Mouse (Mus musculus): Measurements from ENCODE around the gene Pirt. TPM values are rescaled to one million over a fixed set of nuclear protein-coding genes. Genes with fewer than 3 reads are reported as not detected.

Gene Pirt
- polyA plus RNA-seq, 1 experiment = 0.98 TPM

DNA sequence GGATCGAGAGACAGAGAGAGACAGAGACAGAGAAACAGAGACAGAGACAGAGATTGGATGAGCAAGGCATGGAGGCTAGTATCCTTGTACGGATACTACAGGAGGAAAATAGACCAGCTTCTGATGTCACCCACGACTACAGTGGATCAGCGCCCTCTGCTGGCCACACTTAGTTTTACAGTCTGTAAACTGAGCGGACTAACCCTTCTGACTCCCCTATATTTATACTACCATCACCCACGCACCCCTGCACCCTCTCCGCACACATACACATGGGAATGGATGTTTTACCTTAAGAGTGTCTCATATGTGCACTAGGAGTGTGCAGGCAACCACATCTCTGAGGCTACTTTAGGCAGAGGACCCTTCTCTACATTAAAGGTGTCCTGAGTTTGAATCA is 12.4 kb upstream of the Pirt start:
- peak; percentile 69; the same call in 1 of the 2 replicates for TF ChIP-seq CTCF (IDR thresholded peaks at IDR 0.05; ENCODE audit: extremely low read depth, insufficient read length, insufficient replicate concordance, low read depth, low read length)
- no peak for TF ChIP-seq POLR2A (IDR thresholded peaks at IDR 0.05; ENCODE audit: low read depth, low read length)
- no peak overlapping the region for H3K27ac ChIP-seq (ENCODE audit: insufficient read depth, low read depth, low read length)
- no peaks in the 10 kb centered on the region for H3K36me3 ChIP-seq (ENCODE audit: control insufficient read depth, insufficient read depth, low read length)
- H3K27me3 ChIP-seq (ENCODE audit: control insufficient read depth, insufficient read depth, low read length) = no peaks in the 10 kb centered on the region
- WGBS = 16% methylated on average over 7 of the region's 7 CpGs
- no peak overlapping the region for H3K4me3 ChIP-seq (ENCODE audit: low read depth, low read length)
- no peaks in the 10 kb centered on the region for H3K4me1 ChIP-seq (ENCODE audit: control insufficient read depth, insufficient read depth, insufficient read length, low read length)

DNA sequence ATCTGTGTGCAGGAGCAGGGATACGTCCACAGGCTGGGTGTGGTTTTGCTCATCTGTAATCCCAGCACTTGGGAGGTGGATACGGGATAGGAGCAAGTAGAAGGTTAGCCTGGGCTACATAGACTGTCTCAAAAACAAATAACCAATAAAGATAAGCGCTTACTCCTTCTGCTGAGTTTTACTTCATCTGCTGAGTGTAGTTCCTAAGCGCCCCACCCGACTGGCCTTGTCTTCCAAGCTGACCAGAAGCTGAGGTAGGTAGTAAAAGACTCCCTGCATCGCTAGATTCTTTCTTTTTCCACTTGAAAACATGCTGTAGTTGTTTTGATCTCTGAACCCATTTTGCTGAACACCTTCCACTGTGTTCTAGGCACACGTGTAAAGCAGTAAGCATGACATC is 9.0 kb upstream of the Pirt start:
- no peak for TF ChIP-seq POLR2A (IDR thresholded peaks at IDR 0.05; ENCODE audit: low read depth, low read length)
- TF ChIP-seq CTCF (IDR thresholded peaks at IDR 0.05; ENCODE audit: extremely low read depth, insufficient read length, insufficient replicate concordance, low read depth, low read length) = no peak
- WGBS = 73% methylated on average over 7 of the region's 7 CpGs

DNA sequence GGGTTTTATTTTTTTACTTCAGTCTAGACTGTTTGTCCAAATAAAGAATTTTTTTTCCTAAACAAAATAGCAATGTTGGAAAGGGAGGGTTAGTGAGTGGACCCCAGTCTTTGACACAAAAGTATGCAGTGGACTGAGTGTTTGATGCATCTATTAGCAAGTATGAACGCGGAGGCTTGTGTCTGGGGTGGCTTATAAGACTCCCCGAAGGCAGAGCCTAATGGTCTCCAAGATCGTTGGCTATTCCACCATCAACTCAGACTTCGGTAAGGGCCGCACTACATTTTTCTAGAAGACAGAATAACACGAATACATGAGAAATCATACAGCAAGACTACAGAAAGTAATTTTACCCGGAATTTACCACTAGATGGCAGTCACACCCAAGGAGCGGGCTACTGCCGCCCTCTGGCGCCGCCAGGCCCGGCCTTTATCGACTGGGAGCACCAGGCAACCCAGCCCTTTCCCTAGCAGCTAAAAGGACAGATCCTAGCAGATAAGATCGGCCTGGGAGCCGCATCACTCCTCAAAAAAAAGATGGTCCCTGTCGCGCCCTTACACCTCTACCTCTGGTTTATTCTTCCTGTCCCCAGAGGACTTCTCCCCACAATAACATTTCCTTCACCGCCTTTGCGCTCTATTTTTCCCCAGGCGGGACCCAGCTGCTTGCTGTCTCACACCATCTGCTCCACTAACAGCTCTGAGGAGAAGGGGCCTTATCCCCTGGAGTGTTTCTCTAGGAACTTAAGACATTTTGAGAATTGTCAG is 6.0 kb upstream of the Pirt start:
- no peak for TF ChIP-seq POLR2A (IDR thresholded peaks at IDR 0.05; ENCODE audit: low read depth, low read length)
- peak; percentile 96 for TF ChIP-seq CTCF (IDR thresholded peaks at IDR 0.05; ENCODE audit: extremely low read depth, insufficient read length, insufficient replicate concordance, low read depth, low read length)
- Histone ChIP-seq H3K27me3 (ENCODE audit: control insufficient read depth, insufficient read depth, low read length) (no peaks in the 10 kb centered on the region), H3K27ac (ENCODE audit: insufficient read depth, low read depth, low read length) (no peak overlapping the region), H3K36me3 (ENCODE audit: control insufficient read depth, insufficient read depth, low read length) (no peaks in the 10 kb centered on the region), H3K4me3 (ENCODE audit: low read depth, low read length) (no peak overlapping the region), H3K4me1 (ENCODE audit: control insufficient read depth, insufficient read depth, insufficient read length, low read length) (peaks cover 4% of the 10 kb centered on the region; the same call in 1 of the 2 replicates)
- 20% methylated on average over 21 of the region's 21 CpGs for WGBS

More for the DNA sequence above, 9.0 kb upstream of the Pirt start:
- peaks cover 4% of the 10 kb centered on the region; the same call in 1 of the 2 replicates for H3K4me1 ChIP-seq (ENCODE audit: control insufficient read depth, insufficient read depth, insufficient read length, low read length)
- no peak overlapping the region for H3K27ac ChIP-seq (ENCODE audit: insufficient read depth, low read depth, low read length)
- H3K27me3 ChIP-seq (ENCODE audit: control insufficient read depth, insufficient read depth, low read length) = no peaks in the 10 kb centered on the region
- H3K36me3 ChIP-seq (ENCODE audit: control insufficient read depth, insufficient read depth, low read length) = no peaks in the 10 kb centered on the region
- no peak overlapping the region for H3K4me3 ChIP-seq (ENCODE audit: low read depth, low read length)

DNA sequence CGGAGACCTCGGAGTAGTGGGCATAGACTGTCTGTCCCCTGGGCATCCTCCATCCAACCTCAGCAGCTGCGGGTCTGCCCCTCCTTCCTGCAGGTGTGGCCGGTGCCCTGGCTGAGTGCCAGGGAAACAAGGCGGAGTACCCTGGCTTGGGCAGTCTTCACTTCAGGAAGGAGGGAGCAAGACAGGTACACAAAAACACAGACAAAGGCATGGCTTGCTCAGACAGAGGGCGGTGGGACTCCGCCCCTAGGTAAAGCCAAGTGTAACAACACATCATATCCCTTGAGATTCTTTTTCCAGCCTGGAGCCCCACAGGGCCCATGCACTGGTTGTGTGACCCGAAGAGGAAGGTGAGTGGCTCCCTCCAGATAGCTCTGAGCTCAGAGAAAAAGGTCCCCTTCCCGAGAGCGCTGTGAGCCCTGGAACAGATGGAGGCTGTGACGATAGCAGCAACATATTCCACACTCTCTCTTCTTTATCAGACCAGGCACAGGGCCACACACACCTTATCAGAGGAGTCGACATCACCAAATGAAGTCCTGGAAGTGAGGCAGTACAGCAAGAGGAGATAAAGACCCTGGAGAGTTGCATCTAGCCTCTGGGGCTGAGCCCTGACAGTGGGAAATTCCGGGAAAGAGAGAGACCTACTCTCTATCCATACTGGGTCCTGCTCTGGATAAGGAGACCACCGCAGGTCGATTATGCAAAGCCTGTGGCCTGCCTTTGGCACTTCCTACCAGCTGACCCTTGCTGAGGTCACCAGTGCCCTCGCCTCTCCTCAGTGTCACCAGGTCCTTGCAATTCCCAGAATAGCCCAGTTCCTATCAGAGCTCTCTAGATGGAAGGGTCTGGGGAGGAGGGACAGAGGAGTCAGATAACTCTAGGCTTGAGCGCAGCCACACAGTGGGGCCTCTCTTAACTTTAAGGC is 1.0 kb downstream of the Pirt start:
- no peak overlapping the region for H3K4me3 ChIP-seq (ENCODE audit: low read depth, low read length)
- WGBS = 30% methylated on average over 17 of the region's 17 CpGs
- H3K27ac ChIP-seq (ENCODE audit: insufficient read depth, low read depth, low read length) = 0 out of 2 replicates have a peak overlapping the region, but pooled peaks have one; percentile 7
- H3K36me3 ChIP-seq (ENCODE audit: control insufficient read depth, insufficient read depth, low read length) = no peaks in the 10 kb centered on the region
- H3K4me1 ChIP-seq (ENCODE audit: control insufficient read depth, insufficient read depth, insufficient read length, low read length) = peaks cover 18% of the 10 kb centered on the region
- H3K27me3 ChIP-seq (ENCODE audit: control insufficient read depth, insufficient read depth, low read length) = no peaks in the 10 kb centered on the region
- 0 out of 2 replicates have a peak, but pooled peaks have one; percentile 5 for TF ChIP-seq CTCF (IDR thresholded peaks at IDR 0.05; ENCODE audit: extremely low read depth, insufficient read length, insufficient replicate concordance, low read depth, low read length)
- TF ChIP-seq POLR2A (IDR thresholded peaks at IDR 0.05; ENCODE audit: low read depth, low read length) = no peak

DNA sequence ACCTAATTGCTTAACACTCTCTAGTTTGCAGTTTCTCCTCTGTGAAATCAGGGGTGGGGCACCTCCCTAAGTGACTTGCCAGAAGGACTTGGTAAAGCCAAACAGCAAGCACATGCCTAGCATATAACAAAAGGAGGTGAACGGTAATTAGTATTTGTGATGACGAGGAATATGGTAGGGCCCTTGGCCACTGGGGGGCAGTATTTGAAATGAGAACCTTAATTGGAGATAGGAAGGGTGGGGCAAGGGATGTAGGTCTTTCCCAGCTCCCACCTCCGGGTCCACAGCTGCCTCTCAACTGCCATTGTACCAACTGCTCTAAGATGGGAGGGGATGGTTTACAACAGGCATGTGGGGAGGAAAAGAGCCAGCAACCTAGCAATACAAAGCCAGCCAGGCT is 2.5 kb downstream of the Pirt start:
- H3K27me3 ChIP-seq (ENCODE audit: control insufficient read depth, insufficient read depth, low read length) = no peaks in the 10 kb centered on the region
- peaks cover 18% of the 10 kb centered on the region for H3K4me1 ChIP-seq (ENCODE audit: control insufficient read depth, insufficient read depth, insufficient read length, low read length)
- no peak overlapping the region for H3K4me3 ChIP-seq (ENCODE audit: low read depth, low read length)
- H3K27ac ChIP-seq (ENCODE audit: insufficient read depth, low read depth, low read length) = peak overlapping the region; percentile 6
- 7% methylated on average over 3 of the region's 3 CpGs for WGBS
- H3K36me3 ChIP-seq (ENCODE audit: control insufficient read depth, insufficient read depth, low read length) = no peaks in the 10 kb centered on the region
- TF ChIP-seq POLR2A (IDR thresholded peaks at IDR 0.05; ENCODE audit: low read depth, low read length) (no peak), CTCF (IDR thresholded peaks at IDR 0.05; ENCODE audit: extremely low read depth, insufficient read length, insufficient replicate concordance, low read depth, low read length) (peak; percentile 62; the same call in 1 of the 2 replicates)

DNA sequence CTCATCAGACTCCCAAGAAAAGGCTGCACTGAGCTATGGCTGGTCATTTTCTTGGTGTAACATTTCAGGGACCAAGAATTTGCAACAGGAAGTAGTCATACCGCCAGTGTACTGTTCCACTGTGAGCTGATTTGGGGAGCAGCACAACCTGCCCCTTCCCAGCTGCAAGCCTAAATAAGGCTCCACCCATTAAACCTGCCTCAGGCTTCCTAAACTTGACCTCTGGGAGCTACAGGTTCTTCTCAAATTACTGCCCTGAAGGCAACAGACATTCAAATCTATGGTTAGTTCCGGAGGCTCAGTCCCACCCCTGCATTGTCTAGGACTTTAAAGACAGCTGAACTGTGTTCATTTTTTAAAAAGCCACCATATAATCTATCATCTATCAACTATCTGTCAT is 8.2 kb downstream of the Pirt start:
- H3K4me1 ChIP-seq (ENCODE audit: control insufficient read depth, insufficient read depth, insufficient read length, low read length) = peaks cover 13% of the 10 kb centered on the region; the same call in 1 of the 2 replicates
- no peak overlapping the region for H3K4me3 ChIP-seq (ENCODE audit: low read depth, low read length)
- no peaks in the 10 kb centered on the region for H3K36me3 ChIP-seq (ENCODE audit: control insufficient read depth, insufficient read depth, low read length)

More for the DNA sequence above, 8.2 kb downstream of the Pirt start:
- no peaks in the 10 kb centered on the region for H3K27me3 ChIP-seq (ENCODE audit: control insufficient read depth, insufficient read depth, low read length)
- H3K27ac ChIP-seq (ENCODE audit: insufficient read depth, low read depth, low read length) = no peak overlapping the region
- TF ChIP-seq CTCF (IDR thresholded peaks at IDR 0.05; ENCODE audit: extremely low read depth, insufficient read length, insufficient replicate concordance, low read depth, low read length) (no peak), POLR2A (IDR thresholded peaks at IDR 0.05; ENCODE audit: low read depth, low read length) (no peak)
- WGBS = 72% methylated on average over 2 of the region's 2 CpGs
